Comparison of ENCODE assay signal across 23 mouse cellular contexts in the genomic region with DNA sequence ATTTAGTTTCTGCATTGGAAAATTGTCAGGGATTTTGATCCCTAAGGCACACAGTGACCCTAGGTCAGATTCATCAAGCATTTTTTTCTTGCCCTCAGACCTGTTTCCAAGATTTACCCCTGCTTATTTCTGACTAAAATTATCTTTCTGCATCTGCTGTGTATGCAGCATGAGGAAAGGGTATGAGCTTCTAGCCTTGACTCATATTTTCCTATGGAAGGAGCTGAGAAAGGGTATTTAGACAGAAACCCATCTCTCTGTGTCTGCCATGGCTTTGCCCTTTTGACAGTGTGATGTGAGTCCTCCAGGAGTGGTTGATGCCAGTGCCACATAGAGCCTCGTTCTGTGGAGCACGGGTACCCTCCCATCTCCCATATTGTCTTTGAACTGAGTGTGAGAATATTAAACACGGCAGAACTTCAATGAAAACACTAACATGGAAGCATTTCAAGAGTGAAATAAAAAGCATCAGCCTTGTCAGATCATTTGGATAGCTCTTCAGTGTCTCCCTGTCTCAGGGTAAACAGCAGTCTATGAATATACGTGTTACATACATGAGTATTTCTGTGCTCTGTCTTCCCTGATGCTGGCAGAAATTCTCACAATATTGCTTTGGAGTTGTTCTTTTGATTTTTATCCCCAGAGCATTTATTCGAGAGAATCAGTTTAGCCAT.
A peak's percentile ranks its signal among the peaks of the same experiment; 100 is the strongest.
DNase-seq lines count a peak whose midpoint lies in the region; ATAC-seq and TF ChIP-seq lines count a peak whose summit lies in the region.
"Had no signal": no experiment of that assay in that cellular context is flagged by ENCODE, and none has a peak within 500 bp of the region (broad histone marks: within the 10 kb centered on the region; RNA-seq: fewer than 3 reads in every experiment).

No protein-coding gene starts in this region.

- 73% methylated on average over 5 of the region's 5 CpGs for WGBS in forebrain, embryonic 14.5 days
- WGBS in forebrain, embryonic 13.5 days: 83% methylated on average over 5 of the region's 5 CpGs
- WGBS in embryonic facial prominence, embryonic 14.5 days: 49% methylated on average over 5 of the region's 5 CpGs

- H3K9me3 ChIP-seq in forebrain, embryonic 14.5 days (replicated peaks; ENCODE audit: control insufficient read depth, low read length): no peaks in the 10 kb centered on the region
- H3K9me3 ChIP-seq in forebrain, embryonic 13.5 days (replicated peaks): no peaks in the 10 kb centered on the region
- H3K9me3 ChIP-seq in embryonic facial prominence, embryonic 14.5 days (ENCODE audit: control insufficient read depth, low read length): no peaks in the 10 kb centered on the region
- H3K9me3 ChIP-seq: limb, embryonic 15.5 days; midbrain, embryonic 15.5 days; neural tube, embryonic 12.5 days had no signal

- no peak overlapping the region for H3K27ac ChIP-seq in forebrain, embryonic 14.5 days (ENCODE audit: low read depth, low read length)
- H3K27ac ChIP-seq in forebrain, embryonic 13.5 days: no peak overlapping the region
- peak overlapping the region; percentile 78 for H3K27ac ChIP-seq in left cerebral cortex, adult 2 months
- H3K27ac ChIP-seq in embryonic facial prominence, embryonic 14.5 days (replicated peaks; ENCODE audit: low read depth, low read length): peak overlapping the region; percentile 19; the same call in 1 of the 2 replicates
- H3K27ac ChIP-seq: hindbrain, embryonic 14.5 days; limb, embryonic 15.5 days; liver, embryonic 14.5 days; midbrain, embryonic 15.5 days; neural tube, embryonic 12.5 days had no signal

- H3K4me2 ChIP-seq in forebrain, embryonic 14.5 days (ENCODE audit: low read length): no peak overlapping the region
- no peak overlapping the region for H3K4me2 ChIP-seq in forebrain, embryonic 13.5 days
- H3K4me2 ChIP-seq in embryonic facial prominence, embryonic 14.5 days (ENCODE audit: low read depth, low read length): no peak overlapping the region
- H3K4me2 ChIP-seq: hindbrain, embryonic 14.5 days; limb, embryonic 15.5 days; midbrain, embryonic 15.5 days; neural tube, embryonic 12.5 days had no signal

- peak; percentile 35 for DNase-seq in forebrain, embryonic 14.5 days (ENCODE audit: low spot score)
- no peak for DNase-seq in left cerebral cortex, adult 2 months (ENCODE audit: extremely low spot score in 1 of 2, low spot score in 2 of 2)
- DNase-seq in left cerebral cortex, adult 8-10 months (ENCODE audit: low spot score in 2 of 2): no peak
- peak; percentile 29 for DNase-seq in 416B (ENCODE audit: low read depth)
- no peak for DNase-seq in embryonic facial prominence, embryonic 14.5 days (ENCODE audit: low spot score)
- no peak for DNase-seq in heart, postnatal 10 days
- no peak for DNase-seq in spleen, adult 12 weeks (ENCODE audit: low spot score)
- DNase-seq: adrenal gland, postnatal 25 days; cerebellum, adult 9-11 months; gastrocnemius, postnatal 36 days; heart, postnatal 36 days; kidney, adult 8-10 months; lung, postnatal 4 days; right cerebral cortex, postnatal 14 days; spleen, adult 18-20 months had no signal

- no peak overlapping the region for H3K9ac ChIP-seq in forebrain, embryonic 14.5 days (ENCODE audit: low read length)
- no peak overlapping the region for H3K9ac ChIP-seq in forebrain, embryonic 13.5 days
- no peak overlapping the region for H3K9ac ChIP-seq in embryonic facial prominence, embryonic 14.5 days (ENCODE audit: low read depth, low read length)
- H3K9ac ChIP-seq: hindbrain, embryonic 14.5 days; limb, embryonic 15.5 days; liver, embryonic 14.5 days; midbrain, embryonic 15.5 days; neural tube, embryonic 12.5 days had no signal

- H3K4me3 ChIP-seq in forebrain, embryonic 14.5 days (ENCODE audit: low read depth, low read length): no peak overlapping the region
- no peak overlapping the region for H3K4me3 ChIP-seq in forebrain, embryonic 13.5 days
- no peak overlapping the region for H3K4me3 ChIP-seq in left cerebral cortex, adult 2 months
- H3K4me3 ChIP-seq in embryonic facial prominence, embryonic 14.5 days (ENCODE audit: low read depth, low read length): no peak overlapping the region
- H3K4me3 ChIP-seq: limb, embryonic 15.5 days; midbrain, embryonic 15.5 days; neural tube, embryonic 12.5 days had no signal

- intact Hi-C loops in left cerebral cortex, adult 2 months (cut with DNase I): no loop called here
- intact Hi-C loops in heart, postnatal 10 days (cut with DNase I): no loop called here

- H3K4me1 ChIP-seq in forebrain, embryonic 14.5 days (ENCODE audit: control insufficient read depth, insufficient read depth, low read length): no peaks in the 10 kb centered on the region
- no peaks in the 10 kb centered on the region for H3K4me1 ChIP-seq in forebrain, embryonic 13.5 days
- H3K4me1 ChIP-seq in embryonic facial prominence, embryonic 14.5 days (ENCODE audit: control insufficient read depth, insufficient read depth, low read length): peaks cover 15% of the 10 kb centered on the region
- H3K4me1 ChIP-seq: limb, embryonic 15.5 days; midbrain, embryonic 15.5 days; neural tube, embryonic 12.5 days had no signal

- TF ChIP-seq CTCF in left cerebral cortex, adult 2 months (IDR thresholded peaks at IDR 0.05): no peak

- H3K36me3 ChIP-seq in forebrain, embryonic 14.5 days (ENCODE audit: control insufficient read depth, insufficient read depth, low read length): no peaks in the 10 kb centered on the region
- no peaks in the 10 kb centered on the region for H3K36me3 ChIP-seq in forebrain, embryonic 13.5 days (ENCODE audit: poor library complexity, severe bottlenecking)
- H3K36me3 ChIP-seq in embryonic facial prominence, embryonic 14.5 days (ENCODE audit: control insufficient read depth, insufficient read depth, low read length): no peaks in the 10 kb centered on the region
- H3K36me3 ChIP-seq: limb, embryonic 15.5 days; midbrain, embryonic 15.5 days; neural tube, embryonic 12.5 days had no signal

- H3K27me3 ChIP-seq in forebrain, embryonic 14.5 days (replicated peaks; ENCODE audit: control insufficient read depth, insufficient read depth, low read length): no peaks in the 10 kb centered on the region
- no peaks in the 10 kb centered on the region for H3K27me3 ChIP-seq in forebrain, embryonic 13.5 days
- no peaks in the 10 kb centered on the region for H3K27me3 ChIP-seq in embryonic facial prominence, embryonic 14.5 days (replicated peaks; ENCODE audit: control insufficient read depth, insufficient read depth, low read length)
- H3K27me3 ChIP-seq: limb, embryonic 15.5 days; midbrain, embryonic 15.5 days; neural tube, embryonic 12.5 days had no signal

- peak; percentile 23; the same call in 1 of the 2 replicates for ATAC-seq in forebrain, embryonic 14.5 days
- ATAC-seq in forebrain, embryonic 13.5 days: no peak; the same call in 1 of the 2 replicates
- no peak for ATAC-seq in embryonic facial prominence, embryonic 14.5 days (ENCODE audit: low read depth)
- ATAC-seq: CD4-positive, CD25-positive, alpha-beta regulatory T cell, adult 4 months; inflammation-experienced regulatory T-cells, adult 6 months; midbrain, embryonic 15.5 days had no signal

Comparison
In these comparisons a context has a peak if more than half of its experiments do, and no peak if none do; other contexts are left out.
1. DNase-seq: peak in forebrain, embryonic 14.5 days (single experiment) and 416B (single experiment); none in left cerebral cortex, adult 2 months (0 of 2), left cerebral cortex, adult 8-10 months (0 of 2), embryonic facial prominence, embryonic 14.5 days (single experiment), heart, postnatal 10 days (0 of 2) and spleen, adult 12 weeks (single experiment).
2. H3K27ac ChIP-seq: peak in left cerebral cortex, adult 2 months (single experiment) and embryonic facial prominence, embryonic 14.5 days (single experiment); none in forebrain, embryonic 14.5 days (single experiment) and forebrain, embryonic 13.5 days (single experiment).